Mouse (Mus musculus): ENCODE data around the gene Dbi. TPM values are rescaled to one million over a fixed set of nuclear protein-coding genes. Genes with fewer than 3 reads are reported as not detected.
A peak's percentile ranks its signal among the peaks of the same experiment; 100 is the strongest.

Dbi gene
- total RNA-seq, 1 experiment = 259 TPM

DNA sequence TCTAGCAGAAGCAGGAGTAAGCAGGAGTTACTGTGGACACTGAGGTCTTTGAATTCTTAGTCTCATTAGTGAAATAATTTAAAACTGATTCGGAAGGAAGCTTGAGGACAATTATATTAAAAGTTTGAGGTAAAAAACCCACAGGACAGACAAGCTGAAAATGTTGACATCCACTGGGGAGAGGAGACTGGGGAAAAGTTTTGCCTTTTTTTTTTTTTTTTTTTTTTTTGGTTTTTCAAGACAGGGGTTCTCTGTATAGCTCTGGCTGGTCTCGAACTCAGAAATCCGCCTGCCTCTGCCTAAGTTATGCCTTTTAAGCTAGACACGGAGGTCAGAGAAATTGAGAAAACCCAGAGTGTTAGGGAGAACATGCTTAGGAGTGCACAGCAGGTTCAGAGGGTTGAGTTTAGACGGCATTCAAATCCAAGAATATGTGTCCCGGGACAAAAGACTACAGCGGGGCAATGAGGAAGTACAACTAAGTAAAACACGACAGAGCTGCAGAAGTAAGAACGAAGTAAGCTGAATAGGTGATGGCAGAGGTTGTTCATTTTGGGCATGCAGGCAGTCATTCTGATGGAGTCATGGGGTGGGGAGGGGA is 1.2 kb upstream of the Dbi start:
- H3K4me3 ChIP-seq (ENCODE audit: insufficient read depth in 1 of 2, low read depth in 1 of 2, low read length in 2 of 2, poor library complexity in 1 of 2, severe bottlenecking in 1 of 2) = peak overlapping the region; percentile 68 to 82
- peaks cover 5 to 9% of the 10 kb centered on the region in 2 experiments; a peak in 2 of 4 replicates for H3K4me1 ChIP-seq (ENCODE audit: control insufficient read depth in 2 of 2, insufficient read depth in 2 of 2, low read length in 2 of 2, poor library complexity in 1 of 2)
- H3K27ac ChIP-seq (ENCODE audit: insufficient read depth, low read depth, low read length, poor library complexity, severe bottlenecking) = no peak overlapping the region
- TF ChIP-seq ZC3H11A (IDR thresholded peaks at IDR 0.05; ENCODE audit: borderline replicate concordance, low read depth, low read length) = no peak
- peak; percentile 78 for TF ChIP-seq ZNF384 (IDR thresholded peaks at IDR 0.05; ENCODE audit: low read depth, low read length)
- no peaks in the 10 kb centered on the region for H3K9me3 ChIP-seq (ENCODE audit: control insufficient read depth, insufficient read depth, low read depth, low read length)
- in situ Hi-C loops (cut with MboI; ENCODE audit: low sequenced_read_pairs in 2 of 2, unreplicated experiment in 2 of 2) = no loop called here
- no peaks in the 10 kb centered on the region; the same call in 1 of the 2 replicates for H3K36me3 ChIP-seq (ENCODE audit: control insufficient read depth, insufficient read depth, low read length, poor library complexity, severe bottlenecking)
- H3K9ac ChIP-seq (ENCODE audit: insufficient read depth, low read depth, low read length, poor library complexity, severe bottlenecking) = peak overlapping the region; percentile 79; the same call in 1 of the 2 replicates
- DNase-seq (ENCODE audit: low read depth, low spot score) = no peak

DNA sequence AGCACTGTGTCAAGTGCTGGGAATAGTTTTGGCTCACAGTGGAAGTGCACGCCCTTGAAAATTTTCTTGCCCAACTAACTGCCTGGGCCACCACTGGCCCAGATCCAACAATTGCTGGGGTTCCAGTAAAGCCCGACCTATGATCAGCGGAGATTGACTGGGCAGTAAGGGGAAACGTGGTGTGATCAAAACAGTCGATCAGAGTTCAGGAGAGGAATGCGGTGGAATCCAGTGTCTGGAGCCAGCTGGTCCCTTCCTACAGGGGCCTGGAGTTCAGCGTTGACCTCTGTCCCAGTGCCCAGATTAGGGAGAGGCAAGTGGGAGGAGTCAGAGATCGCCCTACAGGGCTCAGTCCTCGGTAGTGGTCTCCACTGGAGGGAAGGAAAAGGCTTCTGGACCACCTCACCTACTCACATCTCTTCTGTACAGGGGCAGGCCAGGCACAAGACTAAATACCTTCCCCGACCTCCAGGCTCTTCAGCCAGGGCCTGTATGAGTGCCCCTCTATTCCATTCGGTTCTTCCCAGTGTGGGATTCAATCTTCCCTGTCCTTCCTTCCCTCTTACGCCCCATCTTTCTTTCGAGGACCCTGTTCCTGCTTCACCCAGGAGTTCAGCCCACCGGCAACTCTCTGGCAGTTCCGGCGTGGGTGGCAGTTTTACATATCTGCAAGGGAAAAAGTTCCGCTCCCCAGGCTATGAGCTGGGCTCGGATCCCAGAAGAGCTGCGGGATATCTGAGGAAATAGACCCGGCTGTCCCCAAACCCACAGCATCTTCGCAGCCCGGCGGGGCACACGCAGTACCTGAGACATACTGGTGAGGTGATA is 523 bp downstream of the Dbi start:
- TF ChIP-seq MAFK (IDR thresholded peaks at IDR 0.05; ENCODE audit: insufficient read depth, low read depth, low read length) = no peak
- TF ChIP-seq ZNF384 (IDR thresholded peaks at IDR 0.05; ENCODE audit: low read depth, low read length) = no peak
- TF ChIP-seq HCFC1 (IDR thresholded peaks at IDR 0.05; ENCODE audit: borderline replicate concordance, insufficient read depth, low read length) = no peak
- TF ChIP-seq ZC3H11A (IDR thresholded peaks at IDR 0.05; ENCODE audit: borderline replicate concordance, low read depth, low read length) = no peak
- no peak for TF ChIP-seq CHD2 (IDR thresholded peaks at IDR 0.05; ENCODE audit: low read depth, low read length)
- DNase-seq (ENCODE audit: low read depth, low spot score) = no peak
- H3K4me3 ChIP-seq (ENCODE audit: insufficient read depth in 1 of 2, low read depth in 1 of 2, low read length in 2 of 2, poor library complexity in 1 of 2, severe bottlenecking in 1 of 2) = peak overlapping the region; percentile 81 to 82
- H3K36me3 ChIP-seq (ENCODE audit: control insufficient read depth, insufficient read depth, low read length, poor library complexity, severe bottlenecking) = peaks cover 9% of the 10 kb centered on the region
- H3K27ac ChIP-seq (ENCODE audit: insufficient read depth, low read depth, low read length, poor library complexity, severe bottlenecking) = peak overlapping the region; percentile 51
- H3K4me1 ChIP-seq (ENCODE audit: control insufficient read depth in 2 of 2, insufficient read depth in 2 of 2, low read length in 2 of 2, poor library complexity in 1 of 2) = peaks cover 5 to 7% of the 10 kb centered on the region in 2 experiments; a peak in 2 of 4 replicates
- peak overlapping the region; percentile 87 for H3K9ac ChIP-seq (ENCODE audit: insufficient read depth, low read depth, low read length, poor library complexity, severe bottlenecking)
- no peaks in the 10 kb centered on the region for H3K9me3 ChIP-seq (ENCODE audit: control insufficient read depth, insufficient read depth, low read depth, low read length)
- in situ Hi-C loops (cut with MboI; ENCODE audit: low sequenced_read_pairs in 2 of 2, unreplicated experiment in 2 of 2) = no loop called here

DNA sequence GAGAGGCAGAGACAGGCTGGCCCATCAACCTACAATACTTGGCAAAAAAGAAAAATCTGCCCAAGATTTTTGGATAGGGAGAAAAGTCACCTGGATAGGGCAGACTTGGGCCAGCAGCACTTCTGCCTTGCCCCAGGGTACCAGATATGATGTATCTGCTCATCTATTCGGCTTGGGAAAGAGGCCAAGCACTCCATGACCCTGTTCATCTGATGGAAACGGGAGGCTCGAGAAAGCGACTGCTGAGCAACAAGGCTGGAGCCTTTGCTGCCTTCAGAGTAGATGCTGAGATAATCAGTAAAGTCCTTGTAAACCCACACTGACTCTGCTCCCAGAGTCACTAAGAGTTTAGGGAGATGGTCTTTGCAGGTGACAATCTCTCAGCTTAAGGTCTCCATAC is 1.5 kb downstream of the Dbi start:
- no peak overlapping the region for H3K27ac ChIP-seq (ENCODE audit: insufficient read depth, low read depth, low read length, poor library complexity, severe bottlenecking)
- in situ Hi-C loops (cut with MboI; ENCODE audit: low sequenced_read_pairs in 2 of 2, unreplicated experiment in 2 of 2) = no loop called here
- no peaks in the 10 kb centered on the region for H3K9me3 ChIP-seq (ENCODE audit: control insufficient read depth, insufficient read depth, low read depth, low read length)
- H3K4me3 ChIP-seq (ENCODE audit: insufficient read depth in 1 of 2, low read depth in 1 of 2, low read length in 2 of 2, poor library complexity in 1 of 2, severe bottlenecking in 1 of 2) = no peak overlapping the region; a peak in 1 of 4 replicates
- no peak for TF ChIP-seq MAFK (IDR thresholded peaks at IDR 0.05; ENCODE audit: insufficient read depth, low read depth, low read length)
- TF ChIP-seq ZC3H11A (IDR thresholded peaks at IDR 0.05; ENCODE audit: borderline replicate concordance, low read depth, low read length) = no peak
- no peak for TF ChIP-seq CHD2 (IDR thresholded peaks at IDR 0.05; ENCODE audit: low read depth, low read length)
- no peak for TF ChIP-seq HCFC1 (IDR thresholded peaks at IDR 0.05; ENCODE audit: borderline replicate concordance, insufficient read depth, low read length)
- no peak for TF ChIP-seq ZNF384 (IDR thresholded peaks at IDR 0.05; ENCODE audit: low read depth, low read length)
- no peak overlapping the region for H3K9ac ChIP-seq (ENCODE audit: insufficient read depth, low read depth, low read length, poor library complexity, severe bottlenecking)
- H3K36me3 ChIP-seq (ENCODE audit: control insufficient read depth, insufficient read depth, low read length, poor library complexity, severe bottlenecking) = peaks cover 14% of the 10 kb centered on the region
- no peak for DNase-seq (ENCODE audit: low read depth, low spot score)
- peaks cover 5 to 7% of the 10 kb centered on the region in 2 experiments; a peak in 2 of 4 replicates for H3K4me1 ChIP-seq (ENCODE audit: control insufficient read depth in 2 of 2, insufficient read depth in 2 of 2, low read length in 2 of 2, poor library complexity in 1 of 2)

DNA sequence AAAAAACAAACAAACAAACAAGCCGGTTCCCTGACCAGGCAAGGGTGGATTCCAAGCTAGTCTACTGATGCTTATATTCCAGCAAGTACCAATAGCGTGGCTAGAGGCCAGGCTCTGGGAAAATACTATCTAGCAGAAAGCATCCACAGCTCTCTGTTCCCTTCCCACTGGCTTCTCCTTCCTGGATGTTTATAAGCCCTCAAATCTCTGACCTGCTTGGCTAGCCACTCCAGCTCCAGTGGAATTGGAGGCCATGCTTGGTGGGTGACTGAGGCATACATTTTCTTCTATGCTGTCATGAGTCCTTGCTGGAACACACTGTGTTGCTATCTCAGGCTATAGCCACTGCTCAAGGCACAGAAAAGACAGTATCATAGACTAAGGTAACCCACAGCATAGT is 2.0 kb downstream of the Dbi start:
- Histone ChIP-seq H3K27ac (ENCODE audit: insufficient read depth, low read depth, low read length, poor library complexity, severe bottlenecking) (no peak overlapping the region), H3K4me1 (ENCODE audit: control insufficient read depth in 2 of 2, insufficient read depth in 2 of 2, low read length in 2 of 2, poor library complexity in 1 of 2) (peaks cover 5 to 7% of the 10 kb centered on the region in 2 experiments; a peak in 2 of 4 replicates), H3K9ac (ENCODE audit: insufficient read depth, low read depth, low read length, poor library complexity, severe bottlenecking) (no peak overlapping the region), H3K36me3 (ENCODE audit: control insufficient read depth, insufficient read depth, low read length, poor library complexity, severe bottlenecking) (peaks cover 16% of the 10 kb centered on the region), H3K4me3 (ENCODE audit: insufficient read depth in 1 of 2, low read depth in 1 of 2, low read length in 2 of 2, poor library complexity in 1 of 2, severe bottlenecking in 1 of 2) (no peak overlapping the region), H3K9me3 (ENCODE audit: control insufficient read depth, insufficient read depth, low read depth, low read length) (no peaks in the 10 kb centered on the region)
- TF ChIP-seq HCFC1 (IDR thresholded peaks at IDR 0.05; ENCODE audit: borderline replicate concordance, insufficient read depth, low read length) = no peak
- no peak for TF ChIP-seq CHD2 (IDR thresholded peaks at IDR 0.05; ENCODE audit: low read depth, low read length)
- DNase-seq (ENCODE audit: low read depth, low spot score) = no peak
- in situ Hi-C loops (cut with MboI; ENCODE audit: low sequenced_read_pairs in 2 of 2, unreplicated experiment in 2 of 2) = no loop called here
